Mouse (Mus musculus): ENCODE data around the gene Zc3h10. TPM values are rescaled to one million over a fixed set of nuclear protein-coding genes. Genes with fewer than 3 reads are reported as not detected.
A peak's percentile ranks its signal among the peaks of the same experiment; 100 is the strongest.

Zc3h10 gene
- polyA plus RNA-seq, 1 experiment from 2014 or later: 11.9 TPM

DNA sequence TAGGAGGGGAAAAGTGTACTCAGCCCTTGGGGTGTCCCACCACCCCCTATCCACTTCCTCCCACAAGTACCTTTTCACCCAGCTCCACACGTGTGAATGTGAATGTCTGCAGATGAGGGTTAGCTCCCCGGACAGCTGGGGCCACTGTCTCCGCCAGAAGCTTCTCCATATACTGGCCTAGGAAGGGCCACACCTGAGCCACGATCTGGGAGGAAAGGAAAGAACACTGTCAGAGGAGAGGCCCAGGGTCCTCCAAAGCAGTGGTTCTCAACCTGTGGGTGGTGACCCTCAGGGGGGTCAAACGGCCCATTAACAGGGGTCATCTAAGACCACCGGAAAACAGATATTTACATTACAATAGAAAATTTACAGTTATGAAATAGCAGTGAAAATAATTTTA is 25.2 kb downstream of the Zc3h10 start:
- Histone ChIP-seq H3K27me3 (replicated peaks) (peaks cover 7% of the 10 kb centered on the region), H3K9ac (no peak overlapping the region), H3K4me1 (replicated peaks) (peaks cover 9% of the 10 kb centered on the region), H3K27ac (ENCODE audit: poor library complexity, severe bottlenecking) (no peak overlapping the region), H3K4me2 (no peak overlapping the region), H3K36me3 (peaks cover 45% of the 10 kb centered on the region), H3K4me3 (no peak overlapping the region), H3K9me3 (replicated peaks) (no peaks in the 10 kb centered on the region)
- 77% methylated on average over 6 of the region's 6 CpGs for WGBS
- no peak for ATAC-seq (ENCODE audit: insufficient number of reproducible peaks, low FRiP score)

DNA sequence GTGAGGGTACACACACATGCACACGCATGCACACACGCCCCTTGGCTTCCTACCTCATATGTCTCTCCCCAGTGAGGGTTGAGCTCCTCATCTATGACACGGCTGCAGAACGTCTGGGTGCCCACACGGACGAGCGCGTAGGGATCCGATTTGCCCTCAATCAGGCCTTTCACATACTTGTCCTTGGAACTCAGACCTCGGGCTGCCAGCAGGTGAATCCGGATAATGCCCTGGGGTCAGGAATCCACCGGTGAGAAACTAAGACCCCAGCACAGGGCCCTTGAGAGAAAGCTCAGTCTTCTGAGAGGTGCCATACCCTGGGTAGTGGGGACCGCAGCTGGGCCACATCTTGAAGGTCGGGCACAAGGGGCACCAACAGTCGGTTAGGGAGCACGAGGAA is 27.0 kb downstream of the Zc3h10 start:
- Histone ChIP-seq H3K4me3 (no peak overlapping the region), H3K27me3 (replicated peaks) (peaks cover 21% of the 10 kb centered on the region), H3K36me3 (peaks cover 63% of the 10 kb centered on the region), H3K4me2 (no peak overlapping the region), H3K9me3 (replicated peaks) (no peaks in the 10 kb centered on the region), H3K9ac (no peak overlapping the region), H3K27ac (ENCODE audit: poor library complexity, severe bottlenecking) (no peak overlapping the region), H3K4me1 (replicated peaks) (peaks cover 9% of the 10 kb centered on the region)
- WGBS: 87% methylated on average over 16 of the region's 16 CpGs
- ATAC-seq (ENCODE audit: insufficient number of reproducible peaks, low FRiP score): no peak

- no peak for ATAC-seq (ENCODE audit: insufficient number of reproducible peaks, low FRiP score)
- 69% methylated on average over 7 of the region's 7 CpGs for WGBS
- Histone ChIP-seq H3K4me3 (no peak overlapping the region), H3K9ac (no peak overlapping the region), H3K9me3 (replicated peaks) (no peaks in the 10 kb centered on the region), H3K27me3 (replicated peaks) (peaks cover 21% of the 10 kb centered on the region), H3K27ac (ENCODE audit: poor library complexity, severe bottlenecking) (no peak overlapping the region), H3K4me2 (no peak overlapping the region), H3K4me1 (replicated peaks) (peaks cover 1% of the 10 kb centered on the region; the same call in 1 of the 2 replicates), H3K36me3 (peaks cover 75% of the 10 kb centered on the region)
Observed at GRCm38 (mm10) chr10:128518833-128519232, 28.7 kb downstream of the Zc3h10 start.

DNA sequence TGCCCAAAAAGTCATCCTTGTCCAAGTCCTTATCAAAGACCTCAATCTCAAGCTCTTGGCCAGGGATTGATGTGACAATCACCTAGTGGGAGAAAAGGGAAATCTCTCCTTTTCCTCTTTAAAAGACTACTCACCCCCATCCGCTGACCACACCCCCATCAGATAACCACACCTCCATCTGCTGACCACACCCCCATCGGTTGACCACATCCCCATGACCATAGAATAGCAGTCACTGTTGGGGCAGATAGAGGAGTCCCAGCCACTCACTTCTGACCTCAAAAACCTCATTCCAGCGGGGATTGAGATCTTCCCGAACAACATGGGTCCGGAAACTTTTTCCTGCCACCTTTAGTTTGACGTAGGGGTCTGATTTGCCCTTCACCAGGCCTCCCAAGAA is 30.9 kb downstream of the Zc3h10 start:
- peak; percentile 64; the same call in 1 of the 2 replicates for ATAC-seq (ENCODE audit: insufficient number of reproducible peaks, low FRiP score)
- Histone ChIP-seq H3K9me3 (replicated peaks) (no peaks in the 10 kb centered on the region), H3K27ac (ENCODE audit: poor library complexity, severe bottlenecking) (no peak overlapping the region), H3K4me2 (no peak overlapping the region), H3K4me3 (no peak overlapping the region), H3K9ac (no peak overlapping the region), H3K27me3 (replicated peaks) (peaks cover 21% of the 10 kb centered on the region), H3K4me1 (replicated peaks) (no peaks in the 10 kb centered on the region), H3K36me3 (peaks cover 88% of the 10 kb centered on the region)
- 37% methylated on average over 6 of the region's 6 CpGs for WGBS

DNA sequence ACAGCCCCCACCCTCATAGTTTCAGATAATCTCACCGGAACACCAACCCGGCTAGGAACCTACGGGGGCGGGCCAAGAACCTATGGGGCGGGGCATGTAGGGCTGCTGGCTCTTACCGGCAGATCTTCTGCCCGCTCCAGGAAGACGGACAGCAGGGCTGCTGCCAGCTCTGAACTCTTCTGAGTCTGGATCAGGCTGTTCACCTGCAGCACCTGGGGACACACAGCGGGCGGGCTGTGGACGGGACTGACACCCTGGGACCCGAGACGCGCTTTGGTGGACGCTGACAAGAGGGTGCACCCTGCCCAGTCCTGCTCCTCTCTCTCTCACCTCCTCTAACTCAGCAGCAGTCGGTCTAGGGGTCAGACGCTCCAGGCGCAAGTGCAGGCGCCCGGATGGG is 31.5 kb downstream of the Zc3h10 start:
- WGBS: 30% methylated on average over 20 of the region's 20 CpGs
- no peaks in the 10 kb centered on the region for H3K4me1 ChIP-seq (replicated peaks)
- 0 out of 2 replicates have a peak overlapping the region, but pooled peaks have one; percentile 6 for H3K4me3 ChIP-seq
- peaks cover 88% of the 10 kb centered on the region for H3K36me3 ChIP-seq
- peaks cover 21% of the 10 kb centered on the region for H3K27me3 ChIP-seq (replicated peaks)
- peak overlapping the region; percentile 39 for H3K4me2 ChIP-seq
- no peak overlapping the region for H3K27ac ChIP-seq (ENCODE audit: poor library complexity, severe bottlenecking)
- H3K9me3 ChIP-seq (replicated peaks): no peaks in the 10 kb centered on the region
- peak; percentile 77 for ATAC-seq (ENCODE audit: insufficient number of reproducible peaks, low FRiP score)
- no peak overlapping the region for H3K9ac ChIP-seq

DNA sequence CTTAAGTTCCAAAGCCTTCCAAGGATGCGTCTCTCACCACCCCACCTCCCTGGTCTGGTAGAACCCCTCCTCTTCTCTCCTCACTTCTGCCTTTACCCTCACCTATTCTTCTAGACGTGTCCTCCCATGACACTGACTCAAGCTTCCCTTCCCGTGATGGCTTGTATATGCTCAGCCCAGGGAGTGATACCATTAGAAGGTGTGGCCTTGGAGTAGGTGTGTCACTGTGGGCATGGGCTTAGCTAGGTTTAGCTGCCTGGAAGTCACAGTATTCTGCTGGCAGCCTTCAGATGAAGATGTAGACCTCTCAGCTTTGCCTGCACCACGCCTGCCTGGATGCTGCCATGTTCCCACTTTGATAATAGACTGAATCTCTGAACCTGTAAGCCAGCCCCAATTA is 32.5 kb downstream of the Zc3h10 start:
- H3K9me3 ChIP-seq (replicated peaks): no peaks in the 10 kb centered on the region
- H3K27me3 ChIP-seq (replicated peaks): peaks cover 21% of the 10 kb centered on the region
- 78% methylated on average over 4 of the region's 4 CpGs for WGBS
- H3K27ac ChIP-seq (ENCODE audit: poor library complexity, severe bottlenecking): no peak overlapping the region
- no peak overlapping the region for H3K4me2 ChIP-seq
- no peak for ATAC-seq (ENCODE audit: insufficient number of reproducible peaks, low FRiP score)
- no peak overlapping the region for H3K4me3 ChIP-seq
- H3K9ac ChIP-seq: no peak overlapping the region
- H3K4me1 ChIP-seq (replicated peaks): no peaks in the 10 kb centered on the region
- peaks cover 87% of the 10 kb centered on the region for H3K36me3 ChIP-seq

DNA sequence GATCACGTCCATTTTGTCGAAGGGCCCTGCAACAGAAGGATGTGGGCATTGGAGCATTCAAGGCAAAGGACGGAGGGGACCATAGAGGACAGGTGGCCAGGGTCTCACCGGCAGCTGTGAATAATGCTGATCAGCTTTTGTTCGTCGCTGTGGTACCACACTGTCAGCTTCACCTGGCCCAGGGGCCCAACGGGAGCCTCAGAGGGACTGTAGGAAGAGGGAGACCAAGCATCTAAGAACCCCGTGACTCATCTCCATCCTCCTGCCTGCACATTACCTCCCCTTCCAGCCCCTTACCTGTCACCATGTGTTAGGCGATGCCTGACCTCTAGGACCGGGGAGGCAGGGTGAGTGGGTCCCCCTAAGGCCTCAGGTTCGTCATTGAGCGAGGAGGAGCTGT is 35.8 kb downstream of the Zc3h10 start:
- ATAC-seq (ENCODE audit: insufficient number of reproducible peaks, low FRiP score): no peak
- Histone ChIP-seq H3K9me3 (replicated peaks) (no peaks in the 10 kb centered on the region), H3K9ac (no peak overlapping the region), H3K4me1 (replicated peaks) (no peaks in the 10 kb centered on the region), H3K4me3 (no peak overlapping the region), H3K27me3 (replicated peaks) (peaks cover 8% of the 10 kb centered on the region; the same call in 1 of the 2 replicates), H3K27ac (ENCODE audit: poor library complexity, severe bottlenecking) (no peak overlapping the region), H3K4me2 (no peak overlapping the region), H3K36me3 (peaks cover 66% of the 10 kb centered on the region)
- 86% methylated on average over 12 of the region's 12 CpGs for WGBS

DNA sequence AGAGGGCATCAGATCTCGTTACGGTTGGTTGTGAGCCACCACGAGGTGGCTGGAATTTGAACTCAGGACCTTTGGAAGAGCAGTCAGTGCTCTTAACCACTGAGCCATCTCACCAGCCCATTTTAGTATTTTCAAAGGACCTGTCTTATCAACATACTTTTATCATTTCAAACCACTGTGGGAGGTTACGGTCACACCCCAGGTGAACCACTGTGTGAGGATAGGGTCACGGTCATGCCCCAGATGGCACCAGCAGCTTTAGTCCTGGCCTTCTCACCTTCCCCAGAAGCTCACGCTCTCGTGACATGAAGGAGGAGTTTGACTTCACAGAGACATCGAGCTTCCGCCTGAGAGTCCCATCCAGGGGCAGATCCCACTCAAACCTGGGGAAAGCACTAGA is 36.4 kb downstream of the Zc3h10 start:
- no peak overlapping the region for H3K9ac ChIP-seq
- H3K27ac ChIP-seq (ENCODE audit: poor library complexity, severe bottlenecking): no peak overlapping the region
- H3K9me3 ChIP-seq (replicated peaks): no peaks in the 10 kb centered on the region
- no peak overlapping the region for H3K4me2 ChIP-seq
- no peaks in the 10 kb centered on the region for H3K4me1 ChIP-seq (replicated peaks)
- H3K36me3 ChIP-seq: peaks cover 60% of the 10 kb centered on the region
- no peak overlapping the region for H3K4me3 ChIP-seq
- 0 out of 2 replicates have a peak, but pooled peaks cover 4% of the 10 kb centered on the region for H3K27me3 ChIP-seq (replicated peaks)
- ATAC-seq (ENCODE audit: insufficient number of reproducible peaks, low FRiP score): no peak
- 84% methylated on average over 9 of the region's 9 CpGs for WGBS

DNA sequence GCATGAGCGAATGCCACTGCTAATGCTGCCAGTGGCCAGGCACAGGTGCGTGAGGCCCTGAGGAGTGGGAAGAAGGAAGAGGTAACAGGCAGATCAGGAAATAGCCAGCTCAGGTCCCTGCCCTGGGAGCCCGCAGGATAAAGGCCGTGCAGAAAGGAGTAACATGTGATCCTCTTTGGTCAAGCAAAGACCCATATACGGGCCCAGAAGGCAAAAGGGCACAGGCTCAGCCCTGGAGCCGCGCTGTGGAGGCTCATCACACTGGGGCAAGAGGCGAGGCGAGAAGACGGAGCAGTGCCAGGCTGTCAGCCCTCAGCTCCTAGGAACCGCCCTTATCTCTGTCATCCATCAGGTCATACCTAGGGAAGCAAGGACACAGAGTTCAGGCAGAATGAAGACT is 37.3 kb downstream of the Zc3h10 start:
- ATAC-seq (ENCODE audit: insufficient number of reproducible peaks, low FRiP score): no peak
- 83% methylated on average over 11 of the region's 11 CpGs for WGBS
- no peak overlapping the region for H3K27ac ChIP-seq (ENCODE audit: poor library complexity, severe bottlenecking)
- H3K4me3 ChIP-seq: no peak overlapping the region
- H3K36me3 ChIP-seq: peaks cover 54% of the 10 kb centered on the region
- no peak overlapping the region for H3K9ac ChIP-seq
- no peak overlapping the region for H3K4me2 ChIP-seq
- no peaks in the 10 kb centered on the region for H3K9me3 ChIP-seq (replicated peaks)
- no peaks in the 10 kb centered on the region for H3K4me1 ChIP-seq (replicated peaks)
- H3K27me3 ChIP-seq (replicated peaks): no peaks in the 10 kb centered on the region

DNA sequence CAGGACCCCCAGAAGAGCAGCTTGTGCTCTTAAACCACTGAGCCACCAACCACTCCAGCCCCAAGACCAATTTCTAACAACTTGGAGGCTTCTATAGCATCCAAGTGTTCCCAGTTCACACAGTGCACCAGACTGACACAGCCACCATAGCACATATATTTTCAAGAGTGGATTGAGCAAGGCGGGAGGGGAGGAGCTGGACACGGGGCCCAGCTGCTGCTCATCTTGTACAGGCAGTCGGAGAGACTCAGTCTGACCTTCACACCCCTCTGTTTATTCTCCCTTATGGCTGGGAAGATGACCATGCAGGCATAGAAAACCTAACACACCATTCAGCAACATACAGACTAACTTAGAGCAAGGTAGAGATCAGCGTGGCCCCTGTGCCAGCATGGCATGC is 37.7 kb downstream of the Zc3h10 start:
- H3K4me3 ChIP-seq: no peak overlapping the region
- no peak overlapping the region for H3K9ac ChIP-seq
- peaks cover 3% of the 10 kb centered on the region for H3K4me1 ChIP-seq (replicated peaks)
- no peak overlapping the region for H3K4me2 ChIP-seq
- peaks cover 49% of the 10 kb centered on the region for H3K36me3 ChIP-seq
- WGBS: 84% methylated on average over 4 of the region's 4 CpGs
- no peak overlapping the region for H3K27ac ChIP-seq (ENCODE audit: poor library complexity, severe bottlenecking)
- no peaks in the 10 kb centered on the region for H3K9me3 ChIP-seq (replicated peaks)
- no peaks in the 10 kb centered on the region for H3K27me3 ChIP-seq (replicated peaks)
- ATAC-seq (ENCODE audit: insufficient number of reproducible peaks, low FRiP score): no peak

- H3K36me3 ChIP-seq: peaks cover 48% of the 10 kb centered on the region
Observed at GRCm38 (mm10) chr10:128509203-128509602, 38.4 kb downstream of the Zc3h10 start.

GRCm38 (mm10) chr10:128508260-128508659 is 39.3 kb downstream of the Zc3h10 start:
- H3K4me1 ChIP-seq (replicated peaks): peaks cover 12% of the 10 kb centered on the region
- no peak overlapping the region for H3K4me3 ChIP-seq
- peaks cover 39% of the 10 kb centered on the region for H3K36me3 ChIP-seq
- no peaks in the 10 kb centered on the region for H3K27me3 ChIP-seq (replicated peaks)
- H3K9me3 ChIP-seq (replicated peaks): no peaks in the 10 kb centered on the region
- H3K4me2 ChIP-seq: no peak overlapping the region
- WGBS: 80% methylated on average over 9 of the region's 9 CpGs
- no peak overlapping the region for H3K27ac ChIP-seq (ENCODE audit: poor library complexity, severe bottlenecking)
- ATAC-seq (ENCODE audit: insufficient number of reproducible peaks, low FRiP score): no peak
- no peak overlapping the region for H3K9ac ChIP-seq

More at GRCm38 (mm10) chr10:128509203-128509602, 38.4 kb downstream of the Zc3h10 start:
- Histone ChIP-seq H3K9me3 (replicated peaks) (no peaks in the 10 kb centered on the region), H3K4me2 (no peak overlapping the region), H3K27me3 (replicated peaks) (no peaks in the 10 kb centered on the region), H3K4me3 (no peak overlapping the region), H3K4me1 (replicated peaks) (peaks cover 8% of the 10 kb centered on the region), H3K27ac (ENCODE audit: poor library complexity, severe bottlenecking) (no peak overlapping the region), H3K9ac (no peak overlapping the region)
- 86% methylated on average over 9 of the region's 9 CpGs for WGBS
- ATAC-seq (ENCODE audit: insufficient number of reproducible peaks, low FRiP score): no peak
